Comparison of ENCODE assay signal across 10 mouse cellular contexts in the genomic region with DNA sequence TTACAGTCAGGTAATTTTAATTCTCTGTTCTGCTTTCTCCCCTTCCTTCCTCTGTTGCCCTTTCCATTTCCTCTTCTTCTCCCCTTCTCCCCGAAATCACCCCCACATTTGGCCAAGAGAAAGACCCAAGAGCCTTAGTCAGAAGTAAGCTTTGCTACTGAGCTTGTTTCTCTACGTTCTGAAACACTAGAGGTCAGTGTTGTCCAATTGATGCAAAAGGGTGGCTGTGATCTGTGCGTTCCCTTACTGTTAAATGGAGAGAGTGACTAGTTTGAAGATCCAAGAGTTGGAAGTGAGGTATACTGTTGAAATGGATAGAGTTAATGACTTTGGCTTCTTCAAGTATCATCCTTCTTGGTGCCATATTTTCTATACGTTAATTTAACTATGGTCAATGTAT. TPM values are rescaled to one million over a fixed set of nuclear protein-coding genes. Genes with fewer than 3 reads are reported as not detected.
A peak's percentile ranks its signal among the peaks of the same experiment; 100 is the strongest.
DNase-seq lines count a peak whose midpoint lies in the region; ATAC-seq and TF ChIP-seq lines count a peak whose summit lies in the region.
"Had no signal": no experiment of that assay in that cellular context is flagged by ENCODE, and none has a peak within 500 bp of the region (broad histone marks: within the 10 kb centered on the region; RNA-seq: fewer than 3 reads in every experiment).

No protein-coding gene starts in this region.

- no peaks in the 10 kb centered on the region for H3K79me2 ChIP-seq in CH12.LX (replicated peaks; ENCODE audit: control insufficient read depth, extremely low read depth, insufficient read depth, poor library complexity, severe bottlenecking)

- dilution Hi-C loops in CH12.LX (cut with MboI; ENCODE audit: extremely low pct_ligation_motif_present, extremely low pct_unique_long_range_greater_than_20kb, low sequenced_read_pairs): no loop called here

- no peak for TF ChIP-seq POLR2A in CH12.LX (IDR thresholded peaks at IDR 0.05; ENCODE audit: low read depth, low read length)

- peaks cover 3% of the 10 kb centered on the region; the same call in 1 of the 2 replicates for H3K27me3 ChIP-seq in forebrain, embryonic 12.5 days
- H3K27me3 ChIP-seq in forebrain, embryonic 10.5 days (ENCODE audit: poor library complexity, severe bottlenecking): no peaks in the 10 kb centered on the region; the same call in 1 of the 2 replicates
- no peaks in the 10 kb centered on the region for H3K27me3 ChIP-seq in CH12.LX (replicated peaks)

- peak in 1 of 2 experiments; percentile 74; a peak in 3 of 4 replicates for TF ChIP-seq CTCF in CH12.LX (conservative IDR thresholded peaks at IDR 0.05 in 1 of 2, IDR thresholded peaks at IDR 0.05 in 1 of 2; ENCODE audit: low read depth in 2 of 2, low read length in 2 of 2)

- ATAC-seq in forebrain, embryonic 12.5 days (ENCODE audit: low FRiP score): peak; percentile 56; the same call in 1 of the 2 replicates
- no peak for ATAC-seq in CD4-positive, CD25-positive, alpha-beta regulatory T cell, adult 4 months

- H3K4me2 ChIP-seq in forebrain, embryonic 12.5 days: no peak overlapping the region
- no peak overlapping the region for H3K4me2 ChIP-seq in CH12.LX (ENCODE audit: insufficient read depth, low read depth, poor library complexity, severe bottlenecking)

- peak; percentile 80 for TF ChIP-seq RAD21 in CH12.LX (IDR thresholded peaks at IDR 0.05; ENCODE audit: low read depth, low read length)

- H3K4me1 ChIP-seq in forebrain, embryonic 12.5 days: 0 out of 2 replicates have a peak, but pooled peaks cover 3% of the 10 kb centered on the region
- peaks cover 6% of the 10 kb centered on the region; the same call in 1 of the 2 replicates for H3K4me1 ChIP-seq in forebrain, embryonic 10.5 days
- H3K4me1 ChIP-seq in CH12.LX (ENCODE audit: control insufficient read depth in 1 of 2, insufficient read depth in 2 of 2): peaks cover 0 to 7% of the 10 kb centered on the region in 2 experiments; a peak in 2 of 4 replicates

- H3K9me3 ChIP-seq in forebrain, embryonic 12.5 days: no peaks in the 10 kb centered on the region
- no peaks in the 10 kb centered on the region for H3K9me3 ChIP-seq in forebrain, embryonic 10.5 days
- no peaks in the 10 kb centered on the region for H3K9me3 ChIP-seq in CH12.LX (replicated peaks; ENCODE audit: low read length)

- no peak for DNase-seq in forebrain, embryonic 10.5 days (ENCODE audit: extremely low spot score, low spot score)
- peak; percentile 61 for DNase-seq in CH12.LX (ENCODE audit: extremely low read depth)
- peak; percentile 24 for DNase-seq in embryo, embryonic 11.5 days (ENCODE audit: low read depth, low spot score)
- DNase-seq in layer of hippocampus, postnatal 14 days (ENCODE audit: low spot score in 2 of 2): peak; percentile 20 to 67
- DNase-seq in ovary, postnatal 36 days (ENCODE audit: low spot score): no peak
- no peak for DNase-seq in urinary bladder, adult 2 months (ENCODE audit: low spot score)

- H3K4me3 ChIP-seq in forebrain, embryonic 12.5 days (replicated peaks): no peak overlapping the region
- H3K4me3 ChIP-seq in forebrain, embryonic 10.5 days: no peak overlapping the region
- H3K4me3 ChIP-seq in CH12.LX (replicated peaks in 1 of 3; ENCODE audit: low read depth in 2 of 3, low read length in 2 of 3, poor library complexity in 1 of 3): no peak overlapping the region

- 17% methylated on average over 4 of the region's 4 CpGs for WGBS in forebrain, embryonic 12.5 days
- 17% methylated on average over 4 of the region's 4 CpGs for WGBS in forebrain, embryonic 10.5 days

- H3K36me3 ChIP-seq in forebrain, embryonic 12.5 days (replicated peaks): no peaks in the 10 kb centered on the region
- H3K36me3 ChIP-seq in forebrain, embryonic 10.5 days (replicated peaks): no peaks in the 10 kb centered on the region
- H3K36me3 ChIP-seq in CH12.LX (replicated peaks in 1 of 2; ENCODE audit: control insufficient read depth in 1 of 2, insufficient read depth in 1 of 2, low read length in 1 of 2): no peaks in the 10 kb centered on the region
- H3K36me3 ChIP-seq: G1E had no signal

- H3K27ac ChIP-seq in forebrain, embryonic 12.5 days: no peak overlapping the region
- H3K27ac ChIP-seq in forebrain, embryonic 10.5 days: no peak overlapping the region
- H3K27ac ChIP-seq in CH12.LX (ENCODE audit: insufficient read depth, low read depth): no peak overlapping the region

- TF ChIP-seq EP300 in CH12.LX (IDR thresholded peaks at IDR 0.05; ENCODE audit: low read length): no peak

- in situ Hi-C loops in CH12.LX (cut with MboI; ENCODE audit: low pct_ligation_motif_present, low pct_unique_long_range_greater_than_20kb, low sequenced_read_pairs): no loop called here

- H3K9ac ChIP-seq in forebrain, embryonic 12.5 days: no peak overlapping the region
- no peak overlapping the region for H3K9ac ChIP-seq in CH12.LX (ENCODE audit: insufficient read depth, low read depth)

TF ChIP-seq in CH12.LX, 34 proteins besides CTCF, POLR2A, EP300 and RAD21:
- TF ChIP-seq MAZ (IDR thresholded peaks at IDR 0.05; ENCODE audit: low read depth, low read length): no peak
- peak; percentile 63 for TF ChIP-seq SMC3 (IDR thresholded peaks at IDR 0.05; ENCODE audit: low read depth, low read length)

RNA-seq across cellular contexts. Expression of a gene that starts 1.5 kb away (rescaled TPM):
- polyA plus RNA-seq in forebrain, embryonic 12.5 days (2016; fragmentation: Nextera tagmentation; extraction: Ambion mirVana): 0.21 and 0.32 TPM in 2 replicates
- 0.04 TPM in 1 of 2 replicates, not detected in the other for polyA plus RNA-seq in forebrain, embryonic 10.5 days (2016; fragmentation: Nextera tagmentation; extraction: Ambion mirVana)
- total RNA-seq in CH12.LX (2012; rRNA removed): not detected in 2 replicates
- total RNA-seq in CH12.LX (2014; rRNA removed): not detected in 2 replicates
- not detected in 2 replicates for polyA plus RNA-seq in CH12.LX (2012; ENCODE audit: insufficient read length, low read depth)
- total RNA-seq in layer of hippocampus, postnatal 14 days (2021): 10 to 100 TPM; 22.9 to 23.9 TPM
- polyA plus RNA-seq in CD4-positive, CD25-positive, alpha-beta regulatory T cell, adult 4 months (2017; shearing (Covaris generic)): not detected
- polyA plus RNA-seq in urinary bladder, adult 2 months (2012; rRNA removed): 0.06 and 0.08 TPM in 2 replicates
- total RNA-seq: G1E had no signal
- polyA plus RNA-seq: G1E had no signal

RNA-seq across cellular contexts. Expression of a gene that starts 28.9 kb away (rescaled TPM):
- not detected in 2 replicates for polyA plus RNA-seq in forebrain, embryonic 12.5 days (2016; fragmentation: Nextera tagmentation; extraction: Ambion mirVana)
- polyA plus RNA-seq in forebrain, embryonic 10.5 days (2016; fragmentation: Nextera tagmentation; extraction: Ambion mirVana): not detected in 2 replicates
- total RNA-seq in CH12.LX (2012; rRNA removed): not detected in 2 replicates
- total RNA-seq in CH12.LX (2014; rRNA removed): not detected in 2 replicates
- not detected in 2 replicates for polyA plus RNA-seq in CH12.LX (2012; ENCODE audit: insufficient read length, low read depth)
- total RNA-seq in layer of hippocampus, postnatal 14 days (2021): not detected
- not detected for polyA plus RNA-seq in CD4-positive, CD25-positive, alpha-beta regulatory T cell, adult 4 months (2017; shearing (Covaris generic))
- not detected in 2 replicates for polyA plus RNA-seq in urinary bladder, adult 2 months (2012; rRNA removed)
- total RNA-seq: left cerebral cortex, adult 8-10 months had no signal
- polyA plus RNA-seq: G1E had no signal

Comparison
In these comparisons a context has a peak if more than half of its experiments do, and no peak if none do; other contexts are left out.
1. DNase-seq: peak in CH12.LX (single experiment), embryo, embryonic 11.5 days (single experiment) and layer of hippocampus, postnatal 14 days (2 of 2); none in forebrain, embryonic 10.5 days (single experiment), ovary, postnatal 36 days (single experiment) and urinary bladder, adult 2 months (single experiment).